Mouse (Mus musculus) limb, embryonic 11.5 days (tissue): ENCODE data around the gene Flt3l. TPM values are rescaled to one million over a fixed set of nuclear protein-coding genes. Genes with fewer than 3 reads are reported as not detected.

Experiments
- ATAC-seq: fragments of 200-750 bp; cut with Nextera tagmentation; 2 replicates; pipeline ENCODE4 v1.8.0; 2017; ENCODE audit warnings: low read depth; ENCODE audit not compliant: insufficient number of reproducible peaks, low FRiP score, low TSS enrichment
- DNase-seq: peaks from one replicate; pipeline ENCODE4 v3.0.0-alpha.2; 2015; ENCODE audit warnings: low spot score
- H3K27ac ChIP-seq: fragments of 300-500 bp; sonication (generic); replicated peaks from 2 replicates; pipeline ENCODE4 v1.5.1; 2014; ENCODE audit warnings: low read depth, mild to moderate bottlenecking, low read length
- H3K27me3 ChIP-seq: fragments of 300-500 bp; sonication (generic); 2 replicates; pipeline ENCODE4 v1.6.1; 2014; ENCODE audit warnings: mild to moderate bottlenecking, low read length, mixed read lengths; ENCODE audit not compliant: control insufficient read depth, insufficient read depth
- H3K36me3 ChIP-seq: fragments of 300-500 bp; sonication (generic); 2 replicates; pipeline ENCODE4 v1.6.1; 2014; ENCODE audit warnings: mild to moderate bottlenecking, low read length, moderate library complexity, mixed read lengths; ENCODE audit not compliant: control insufficient read depth, insufficient read depth
- H3K4me1 ChIP-seq: fragments of 300-500 bp; sonication (generic); 2 replicates; pipeline ENCODE4 v1.6.1; 2014; ENCODE audit warnings: low read length, mixed read lengths; ENCODE audit not compliant: control insufficient read depth, insufficient read depth
- H3K4me2 ChIP-seq: fragments of 300-500 bp; sonication (generic); 2 replicates; pipeline ENCODE4 v1.6.1; 2014; ENCODE audit warnings: low read depth, mild to moderate bottlenecking, moderate library complexity; ENCODE audit not compliant: severe bottlenecking
- H3K4me3 ChIP-seq: fragments of 300-500 bp; sonication (generic); 2 replicates; pipeline ENCODE4 v1.5.1; 2014; ENCODE audit warnings: low read depth, low read length
- H3K9ac ChIP-seq: fragments of 300-500 bp; sonication (generic); 2 replicates; pipeline ENCODE4 v1.6.1; 2014; ENCODE audit warnings: mild to moderate bottlenecking, low read length
- H3K9me3 ChIP-seq: fragments of 300-500 bp; sonication (generic); 2 replicates; pipeline ENCODE4 v1.6.1; 2016; ENCODE audit warnings: low read length; ENCODE audit not compliant: control insufficient read depth
- WGBS: fragments of 180-500 bp; shearing (Covaris S2); extraction: QIAGEN DNeasy Blood & Tissue Kit; methylation state at CpG from one replicate; pipeline ENCODE4 v1.1.7; 2014; 5-methylcytosine and 5-hydroxymethylcytosine counted together
- polyA plus RNA-seq: library from polyadenylated mRNA; unstranded; fragments of >200 nt; fragmentation: Nextera tagmentation; extraction: Ambion mirVana; gene quantifications from 2 replicates; pipeline ENCODE4 v1.2.1, GENCODE M21; 2014

Flt3l gene
- polyA plus RNA-seq, 1 experiment from 2014 or later = 0.44 TPM

DNA sequence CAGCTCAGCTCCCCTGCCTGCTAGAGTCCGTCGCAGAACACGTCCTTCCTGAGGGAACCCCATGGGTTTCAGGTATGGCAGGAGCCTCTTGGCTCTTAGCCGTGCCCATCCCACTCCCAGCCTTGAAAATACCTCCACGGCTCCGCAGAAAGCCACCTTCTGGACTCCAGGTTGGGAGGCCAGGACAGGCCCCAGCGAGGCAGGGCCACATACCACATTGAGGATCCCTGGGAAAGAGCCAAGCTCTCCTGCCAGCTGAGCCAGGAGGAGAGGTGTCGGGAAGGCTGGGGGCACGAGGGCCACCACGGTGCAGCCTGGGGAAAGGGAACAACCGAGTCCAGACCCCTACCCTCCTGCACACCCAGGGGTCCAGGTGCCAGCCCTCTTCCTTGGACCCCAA is 11.0 kb upstream of the Flt3l start:
- H3K9ac ChIP-seq = no peak overlapping the region
- no peak overlapping the region for H3K4me3 ChIP-seq
- no peak for DNase-seq
- peaks cover 2% of the 10 kb centered on the region; the same call in 1 of the 2 replicates for H3K36me3 ChIP-seq
- 0 out of 2 replicates have a peak, but pooled peaks cover 10% of the 10 kb centered on the region for H3K4me1 ChIP-seq
- 94% methylated on average over 11 of the region's 11 CpGs for WGBS
- no peaks in the 10 kb centered on the region for H3K9me3 ChIP-seq
- no peaks in the 10 kb centered on the region for H3K27me3 ChIP-seq
- ATAC-seq = no peak
- no peak overlapping the region for H3K4me2 ChIP-seq
- H3K27ac ChIP-seq = no peak overlapping the region

DNA sequence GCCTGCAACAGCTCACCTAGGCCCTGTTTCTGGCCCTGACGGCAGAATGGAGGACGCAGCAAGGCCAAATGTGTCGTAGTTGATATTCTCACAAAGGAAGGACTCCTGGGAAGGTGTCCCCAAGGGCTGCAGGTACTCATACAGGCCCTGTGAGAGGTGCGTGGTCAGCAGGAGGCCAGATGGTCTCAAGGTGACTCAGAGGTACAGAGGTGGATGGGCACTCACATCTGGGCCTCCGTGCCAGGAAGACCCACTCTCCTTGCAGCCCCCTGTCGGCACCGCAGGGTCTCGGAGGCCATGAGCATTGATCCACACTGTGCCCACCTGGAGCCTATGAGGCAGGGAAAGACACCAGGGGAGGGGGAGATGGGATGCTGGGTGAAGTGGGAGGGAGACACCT is 9.2 kb upstream of the Flt3l start:
- no peak for DNase-seq
- Histone ChIP-seq H3K9me3 (no peaks in the 10 kb centered on the region), H3K36me3 (peaks cover 2% of the 10 kb centered on the region; the same call in 1 of the 2 replicates), H3K9ac (no peak overlapping the region), H3K27me3 (no peaks in the 10 kb centered on the region), H3K27ac (no peak overlapping the region), H3K4me1 (no peaks in the 10 kb centered on the region), H3K4me2 (no peak overlapping the region), H3K4me3 (no peak overlapping the region)
- ATAC-seq = no peak
- 93% methylated on average over 8 of the region's 8 CpGs for WGBS

DNA sequence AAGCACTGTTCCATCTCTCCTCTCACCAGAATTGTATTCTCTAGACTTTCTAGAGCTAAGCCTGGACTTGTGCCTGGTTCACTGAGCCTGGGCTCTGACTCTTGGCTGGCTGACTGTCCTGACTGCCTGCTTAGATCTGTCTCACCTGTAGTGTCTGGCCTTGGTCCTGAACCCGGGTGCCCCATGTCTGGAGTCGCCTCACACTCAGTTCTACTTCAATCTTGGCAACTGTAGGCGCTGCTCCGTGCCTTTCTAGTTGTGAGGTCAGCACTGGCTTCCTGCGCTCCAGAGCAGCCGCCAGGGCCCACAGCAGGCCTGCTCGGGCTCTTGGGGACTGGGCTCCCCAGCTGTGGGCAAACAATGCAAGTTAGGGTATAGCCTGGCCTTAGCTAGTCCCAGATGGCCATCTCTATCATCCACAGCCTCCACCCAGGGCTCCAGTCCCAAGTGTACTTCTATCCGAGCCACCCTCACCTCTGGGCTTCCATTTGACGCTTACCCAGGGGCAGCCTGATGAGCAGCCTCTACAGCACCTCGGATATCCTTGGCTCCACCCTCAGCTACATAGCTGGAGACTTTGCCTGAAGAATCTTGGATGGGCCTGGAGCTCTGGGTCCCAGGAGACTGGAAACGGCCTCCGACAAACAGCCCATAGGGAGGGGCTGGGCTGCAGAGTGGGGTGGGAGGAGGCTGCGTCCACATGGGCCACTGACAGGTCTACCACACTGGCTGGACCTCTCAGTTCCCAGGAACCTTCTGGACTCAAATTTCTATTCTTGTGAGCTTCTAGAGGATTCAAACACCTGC is 8.3 kb upstream of the Flt3l start:
- Histone ChIP-seq H3K27ac (no peak overlapping the region), H3K4me3 (no peak overlapping the region), H3K9me3 (no peaks in the 10 kb centered on the region), H3K36me3 (peaks cover 2% of the 10 kb centered on the region; the same call in 1 of the 2 replicates), H3K9ac (no peak overlapping the region), H3K27me3 (no peaks in the 10 kb centered on the region), H3K4me2 (no peak overlapping the region), H3K4me1 (no peaks in the 10 kb centered on the region)
- WGBS = 83% methylated on average over 13 of the region's 13 CpGs
- DNase-seq (no peak), ATAC-seq (no peak)

DNA sequence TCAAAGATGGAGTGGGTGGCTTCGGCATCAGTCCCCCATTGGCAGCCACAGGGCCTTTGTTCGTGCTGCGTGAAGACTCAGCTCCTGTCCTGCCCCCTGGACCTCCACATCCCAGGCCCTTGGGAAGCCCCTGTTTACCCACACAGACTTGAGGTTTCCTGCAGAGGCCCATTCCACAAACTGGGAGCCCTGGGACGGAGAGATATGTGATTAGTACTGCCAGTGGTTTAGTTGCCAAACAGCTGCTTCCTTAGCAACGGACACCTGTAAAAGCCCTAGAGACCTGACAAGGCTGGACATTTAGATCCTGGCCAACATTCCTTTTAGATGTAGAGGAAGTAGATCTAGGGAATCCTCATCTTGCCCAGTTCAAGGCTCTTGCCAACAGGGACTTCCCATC is 5.7 kb upstream of the Flt3l start:
- WGBS = 92% methylated on average over 5 of the region's 5 CpGs
- Histone ChIP-seq H3K27me3 (no peaks in the 10 kb centered on the region; the same call in 1 of the 2 replicates), H3K4me1 (no peaks in the 10 kb centered on the region), H3K9ac (no peak overlapping the region), H3K4me2 (no peak overlapping the region), H3K36me3 (no peaks in the 10 kb centered on the region; the same call in 1 of the 2 replicates), H3K27ac (no peak overlapping the region), H3K4me3 (no peak overlapping the region), H3K9me3 (no peaks in the 10 kb centered on the region)
- ATAC-seq (no peak), DNase-seq (no peak)

DNA sequence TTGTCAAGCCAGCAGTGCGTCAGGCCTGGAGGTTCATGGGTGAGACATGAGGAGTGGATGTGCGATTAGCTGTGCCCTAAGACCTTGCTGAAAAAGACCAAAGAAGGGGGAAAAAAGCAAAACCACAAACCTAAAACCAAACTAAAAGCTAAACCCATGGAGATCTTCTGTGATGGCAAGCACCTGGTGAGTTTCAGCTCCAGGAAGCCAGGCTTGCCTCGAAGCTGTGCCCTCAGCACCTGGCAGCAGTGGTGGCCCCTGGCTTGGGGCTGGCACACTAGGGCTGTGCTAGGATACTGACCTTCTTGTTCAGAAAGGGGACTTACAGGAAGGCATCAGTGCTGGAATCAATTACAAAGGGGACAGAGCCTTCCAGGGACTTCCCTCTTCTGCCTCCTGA is 5.1 kb upstream of the Flt3l start:
- Histone ChIP-seq H3K36me3 (no peaks in the 10 kb centered on the region; the same call in 1 of the 2 replicates), H3K27me3 (no peaks in the 10 kb centered on the region; the same call in 1 of the 2 replicates)
- 91% methylated on average over 3 of the region's 3 CpGs for WGBS

DNA sequence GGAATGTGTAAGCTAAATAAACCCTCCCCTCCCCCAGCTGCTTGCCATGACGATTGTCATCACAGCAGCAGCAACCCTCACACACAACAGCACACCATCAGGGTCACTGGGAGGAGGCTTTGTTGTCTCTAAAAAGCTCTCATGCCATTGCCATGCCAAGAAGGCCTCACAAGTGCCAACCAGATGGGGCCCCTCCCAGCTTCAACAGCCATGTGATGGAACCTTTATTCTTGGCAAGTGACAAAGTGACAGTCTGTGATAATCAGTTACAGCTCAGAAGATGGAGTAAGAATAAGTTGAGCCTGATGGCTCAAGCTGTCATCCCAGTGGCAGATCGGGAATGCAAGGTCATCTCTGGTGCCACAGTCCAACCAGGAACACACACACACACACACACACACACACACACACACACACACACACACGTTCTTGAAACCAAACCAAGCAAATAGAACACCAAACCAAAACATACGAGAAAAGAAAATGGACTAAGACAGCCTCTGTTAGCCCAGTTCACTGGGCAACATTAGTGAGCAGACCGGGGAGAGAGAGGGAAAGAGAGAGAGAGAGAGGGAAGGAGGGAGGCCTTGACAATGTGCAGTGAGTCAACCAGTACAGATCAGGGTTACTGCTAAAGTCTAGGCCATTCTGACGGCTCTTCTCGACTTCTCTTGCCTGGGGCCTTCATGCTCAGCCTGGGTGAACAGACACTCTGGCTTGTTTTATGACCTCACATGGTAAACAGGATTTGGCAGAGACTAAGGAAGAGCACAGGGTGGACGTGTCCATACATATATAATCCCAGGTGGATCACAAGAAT is 3.9 kb upstream of the Flt3l start:
- Histone ChIP-seq H3K4me2 (no peak overlapping the region), H3K36me3 (no peaks in the 10 kb centered on the region; the same call in 1 of the 2 replicates), H3K4me1 (no peaks in the 10 kb centered on the region), H3K4me3 (no peak overlapping the region), H3K9ac (no peak overlapping the region), H3K27ac (no peak overlapping the region), H3K9me3 (no peaks in the 10 kb centered on the region), H3K27me3 (no peaks in the 10 kb centered on the region; the same call in 1 of the 2 replicates)
- WGBS = 73% methylated on average over 8 of the region's 8 CpGs
- no peak for ATAC-seq
- no peak for DNase-seq

More for the DNA sequence above, 5.1 kb upstream of the Flt3l start:
- DNase-seq (no peak), ATAC-seq (no peak)
- H3K27ac ChIP-seq = no peak overlapping the region
- no peak overlapping the region for H3K4me3 ChIP-seq
- no peaks in the 10 kb centered on the region for H3K9me3 ChIP-seq
- H3K9ac ChIP-seq = no peak overlapping the region
- no peaks in the 10 kb centered on the region for H3K4me1 ChIP-seq
- H3K4me2 ChIP-seq = no peak overlapping the region

DNA sequence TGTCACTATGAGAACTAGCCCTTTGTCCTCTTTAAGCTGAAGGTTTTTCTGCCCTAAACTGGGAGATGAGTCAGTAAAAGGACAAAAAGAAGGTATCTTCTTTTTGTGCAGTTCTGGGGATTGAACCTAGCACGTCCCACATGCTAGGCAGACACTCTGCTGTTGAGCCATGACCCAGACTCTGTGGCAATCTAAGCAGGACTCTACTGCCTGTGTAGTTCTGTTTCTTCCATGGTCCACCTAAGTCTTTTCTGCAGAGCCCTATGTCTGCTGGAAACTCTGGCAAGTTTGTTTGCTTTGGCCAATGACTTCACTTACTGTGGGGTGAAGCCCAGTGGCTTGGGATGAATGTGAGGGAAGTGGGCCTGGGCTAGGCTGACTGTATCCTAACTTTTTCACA is 2.2 kb upstream of the Flt3l start:
- ATAC-seq (no peak), DNase-seq (no peak)
- WGBS = 69% methylated on average over 1 of the region's 1 CpGs
- no peaks in the 10 kb centered on the region for H3K4me1 ChIP-seq
- H3K27me3 ChIP-seq = no peaks in the 10 kb centered on the region; the same call in 1 of the 2 replicates
- H3K4me3 ChIP-seq = no peak overlapping the region
- no peaks in the 10 kb centered on the region for H3K9me3 ChIP-seq
- no peak overlapping the region for H3K27ac ChIP-seq
- H3K36me3 ChIP-seq = no peaks in the 10 kb centered on the region; the same call in 1 of the 2 replicates
- H3K4me2 ChIP-seq = no peak overlapping the region
- no peak overlapping the region for H3K9ac ChIP-seq

DNA sequence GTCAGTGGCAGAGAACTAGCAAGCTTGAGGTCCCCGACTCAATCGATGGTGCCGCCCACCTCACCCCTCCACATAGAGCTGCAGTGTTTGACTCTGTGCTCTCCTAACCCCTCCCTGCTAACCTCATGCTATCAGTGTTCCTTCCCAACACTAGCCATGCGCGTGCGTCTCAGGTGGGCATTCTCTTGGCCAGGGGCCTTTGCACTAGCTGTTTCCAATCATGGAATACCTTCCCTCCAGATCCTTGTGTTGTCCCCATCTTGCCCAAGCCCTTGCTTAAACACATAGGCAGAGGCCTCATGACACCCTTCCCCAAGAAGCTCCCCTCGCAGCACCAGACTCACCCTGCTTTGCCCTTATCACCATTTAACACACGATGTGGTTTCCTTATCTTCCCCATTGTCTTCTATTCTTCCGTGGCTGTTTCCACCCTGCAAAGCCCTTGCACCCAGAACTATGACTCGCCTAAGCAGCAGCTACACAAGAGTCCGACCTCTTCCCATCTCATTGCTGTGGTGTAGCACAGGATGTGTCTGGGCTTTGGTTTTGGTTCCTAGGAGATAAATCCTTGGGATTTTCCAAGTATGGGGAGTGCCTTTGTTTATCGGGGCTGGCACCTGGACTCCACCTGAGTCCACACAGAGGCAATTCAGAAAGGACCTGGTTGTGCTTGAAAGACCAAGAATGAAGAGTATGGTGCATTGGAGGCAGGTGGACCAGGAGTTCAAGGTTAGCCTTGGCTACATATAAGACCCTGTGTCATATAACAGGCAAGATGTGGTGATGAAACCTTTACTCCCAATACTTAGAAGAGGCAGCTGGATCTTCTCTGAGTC is 1.2 kb upstream of the Flt3l start:
- WGBS = 83% methylated on average over 12 of the region's 12 CpGs
- Histone ChIP-seq H3K9me3 (no peaks in the 10 kb centered on the region), H3K27ac (no peak overlapping the region), H3K27me3 (no peaks in the 10 kb centered on the region; the same call in 1 of the 2 replicates), H3K36me3 (no peaks in the 10 kb centered on the region), H3K4me2 (no peak overlapping the region), H3K4me3 (no peak overlapping the region), H3K4me1 (no peaks in the 10 kb centered on the region), H3K9ac (no peak overlapping the region)
- ATAC-seq (no peak), DNase-seq (no peak)
